Mouse (Mus musculus) midbrain, embryonic 11.5 days (tissue): ENCODE results near the gene Sumo1. TPM values are rescaled to one million over a fixed set of nuclear protein-coding genes. Genes with fewer than 3 reads are reported as not detected.

Experiments used
- ATAC-seq: fragments of 200-750 bp; cut with Nextera tagmentation; 2 replicates; pipeline ENCODE4 v1.8.0; 2017; ENCODE audit warnings: moderate TSS enrichment, moderate library complexity; ENCODE audit not compliant: low FRiP score
- DNase-seq: peaks from one replicate; pipeline ENCODE4 v3.0.0; 2015; ENCODE audit warnings: low spot score; ENCODE audit errors: missing footprints
- H3K27ac ChIP-seq: fragments of 300-500 bp; sonication (generic); 2 replicates; pipeline ENCODE4 v1.5.1; 2014; ENCODE audit warnings: low read depth, low read length
- H3K27me3 ChIP-seq: fragments of 300-500 bp; sonication (generic); 2 replicates; pipeline ENCODE4 v1.6.1; 2014; ENCODE audit warnings: mild to moderate bottlenecking, low read length, moderate library complexity, mixed read lengths; ENCODE audit not compliant: control insufficient read depth, insufficient read depth
- H3K36me3 ChIP-seq: fragments of 300-500 bp; sonication (generic); 2 replicates; pipeline ENCODE4 v1.6.1; 2014; ENCODE audit warnings: mild to moderate bottlenecking, low read length, moderate library complexity, mixed read lengths; ENCODE audit not compliant: control insufficient read depth, insufficient read depth
- H3K4me1 ChIP-seq: fragments of 300-500 bp; sonication (generic); 2 replicates; pipeline ENCODE4 v1.6.1; 2014; ENCODE audit warnings: low read length; ENCODE audit not compliant: control insufficient read depth, insufficient read depth
- H3K4me2 ChIP-seq: fragments of 300-500 bp; sonication (generic); 2 replicates; pipeline ENCODE4 v1.6.1; 2014; ENCODE audit warnings: mild to moderate bottlenecking, moderate library complexity
- H3K4me3 ChIP-seq: fragments of 300-500 bp; sonication (generic); 2 replicates; pipeline ENCODE4 v1.5.1; 2014; ENCODE audit warnings: low read depth, low read length
- H3K9ac ChIP-seq: fragments of 300-500 bp; sonication (generic); 2 replicates; pipeline ENCODE4 v1.6.1; 2014; ENCODE audit warnings: low read length
- H3K9me3 ChIP-seq: fragments of 300-500 bp; sonication (generic); 2 replicates; pipeline ENCODE4 v1.6.1; 2016; ENCODE audit warnings: low read length; ENCODE audit not compliant: control insufficient read depth
- WGBS: fragments of 180-500 bp; shearing (Covaris S2); extraction: QIAGEN DNeasy Blood & Tissue Kit; methylation state at CpG from one replicate; pipeline ENCODE4 v1.1.7; 2014; 5-methylcytosine and 5-hydroxymethylcytosine counted together
- polyA plus RNA-seq: library from polyadenylated mRNA; unstranded; fragments of >200 nt; fragmentation: Nextera tagmentation; extraction: Ambion mirVana; gene quantifications from 2 replicates; pipeline ENCODE4 v1.2.1, GENCODE M21; 2014

The Sumo1 gene
- polyA plus RNA-seq, 1 experiment from 2014 or later = 603 TPM

GRCm38 (mm10) chr1:59608125-59608762 is 62.4 kb downstream of the Sumo1 start:
- ATAC-seq (no peak), DNase-seq (no peak)
- Histone ChIP-seq H3K36me3 (no peaks in the 10 kb centered on the region), H3K27ac (no peak overlapping the region), H3K9ac (no peak overlapping the region), H3K4me3 (no peak overlapping the region), H3K9me3 (no peaks in the 10 kb centered on the region), H3K4me2 (no peak overlapping the region), H3K27me3 (no peaks in the 10 kb centered on the region), H3K4me1 (no peaks in the 10 kb centered on the region)
- 90% methylated on average over 7 of the region's 7 CpGs for WGBS

DNA sequence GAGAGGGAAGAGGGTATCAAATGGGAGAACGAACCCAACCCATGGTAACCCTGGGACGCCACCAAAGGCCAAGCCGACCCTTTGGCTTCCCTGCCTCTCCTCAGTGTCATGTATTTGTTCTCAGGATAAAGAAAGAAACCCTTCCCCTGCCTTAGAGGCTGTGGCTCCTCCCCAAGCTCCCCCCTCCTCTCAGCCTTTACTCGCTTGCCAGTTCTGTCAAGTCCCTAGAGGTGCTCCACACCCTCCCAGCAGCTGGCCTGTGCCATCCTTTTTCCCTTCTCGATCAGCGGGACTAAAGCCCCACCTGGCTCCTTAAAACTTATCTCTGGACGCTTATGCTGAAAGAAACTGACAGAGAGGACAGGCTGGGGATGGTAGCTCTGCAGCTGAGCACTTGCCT is 63.6 kb downstream of the Sumo1 start:
- Histone ChIP-seq H3K27ac (no peak overlapping the region), H3K4me2 (no peak overlapping the region), H3K36me3 (no peaks in the 10 kb centered on the region), H3K27me3 (no peaks in the 10 kb centered on the region), H3K9me3 (no peaks in the 10 kb centered on the region), H3K9ac (no peak overlapping the region), H3K4me1 (no peaks in the 10 kb centered on the region), H3K4me3 (no peak overlapping the region)
- DNase-seq (no peak), ATAC-seq (no peak)
- 54% methylated on average over 7 of the region's 7 CpGs for WGBS

DNA sequence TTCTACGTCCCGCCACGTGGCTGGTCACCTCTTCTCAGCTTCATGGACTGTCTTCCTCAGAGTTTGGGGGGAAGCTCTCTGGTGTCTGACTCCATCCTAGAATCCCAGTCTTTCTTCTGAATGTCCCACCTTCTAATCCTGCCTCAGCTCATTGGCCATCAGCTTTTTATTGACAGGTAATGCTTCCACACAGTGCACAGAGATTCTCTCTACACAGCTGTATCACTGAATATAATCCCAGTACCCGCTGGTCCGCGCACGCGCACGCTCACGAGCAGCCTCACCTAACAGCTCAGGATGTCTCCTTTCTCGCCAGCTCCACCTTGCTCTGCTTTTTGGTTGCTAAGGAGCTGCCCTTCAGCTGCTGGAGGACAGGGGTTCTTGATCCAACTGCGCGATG is 64.2 kb downstream of the Sumo1 start:
- 92% methylated on average over 13 of the region's 13 CpGs for WGBS
- no peak overlapping the region for H3K27ac ChIP-seq

GRCm38 (mm10) chr1:59603893-59604292 is 66.7 kb downstream of the Sumo1 start:
- 29% methylated on average over 11 of the region's 11 CpGs for WGBS
- no peak overlapping the region for H3K9ac ChIP-seq

More for the DNA sequence above, 64.2 kb downstream of the Sumo1 start:
- H3K9ac ChIP-seq = no peak overlapping the region
- ATAC-seq (no peak), DNase-seq (no peak)
- no peaks in the 10 kb centered on the region for H3K4me1 ChIP-seq
- H3K4me3 ChIP-seq = no peak overlapping the region
- no peak overlapping the region for H3K4me2 ChIP-seq
- H3K27me3 ChIP-seq = no peaks in the 10 kb centered on the region
- no peaks in the 10 kb centered on the region for H3K36me3 ChIP-seq
- no peaks in the 10 kb centered on the region for H3K9me3 ChIP-seq

GRCm38 (mm10) chr1:59603417-59603712 is 67.3 kb downstream of the Sumo1 start:
- no peak overlapping the region for H3K4me3 ChIP-seq
- H3K36me3 ChIP-seq = no peaks in the 10 kb centered on the region
- ATAC-seq (no peak), DNase-seq (no peak)
- no peaks in the 10 kb centered on the region for H3K4me1 ChIP-seq
- 92% methylated on average over 2 of the region's 2 CpGs for WGBS
- no peak overlapping the region for H3K9ac ChIP-seq
- H3K4me2 ChIP-seq = no peak overlapping the region
- no peaks in the 10 kb centered on the region for H3K27me3 ChIP-seq
- no peak overlapping the region for H3K27ac ChIP-seq
- H3K9me3 ChIP-seq = no peaks in the 10 kb centered on the region

More at GRCm38 (mm10) chr1:59603893-59604292, 66.7 kb downstream of the Sumo1 start:
- H3K27ac ChIP-seq = no peak overlapping the region
- no peaks in the 10 kb centered on the region for H3K4me1 ChIP-seq
- 0 out of 2 replicates have a peak, but pooled peaks have one; percentile 50 for ATAC-seq
- DNase-seq = peak; percentile 93
- H3K4me3 ChIP-seq = no peak overlapping the region
- peak overlapping the region; percentile 19; the same call in 1 of the 2 replicates for H3K4me2 ChIP-seq
- no peaks in the 10 kb centered on the region for H3K27me3 ChIP-seq
- no peaks in the 10 kb centered on the region for H3K9me3 ChIP-seq
- no peaks in the 10 kb centered on the region for H3K36me3 ChIP-seq

GRCm38 (mm10) chr1:59602531-59603416 is 67.9 kb downstream of the Sumo1 start:
- Histone ChIP-seq H3K27me3 (no peaks in the 10 kb centered on the region), H3K36me3 (no peaks in the 10 kb centered on the region), H3K4me2 (no peak overlapping the region), H3K4me3 (no peak overlapping the region), H3K27ac (no peak overlapping the region), H3K9ac (no peak overlapping the region), H3K9me3 (no peaks in the 10 kb centered on the region), H3K4me1 (no peaks in the 10 kb centered on the region)
- 65% methylated on average over 11 of the region's 11 CpGs for WGBS
- no peak for ATAC-seq
- no peak for DNase-seq

DNA sequence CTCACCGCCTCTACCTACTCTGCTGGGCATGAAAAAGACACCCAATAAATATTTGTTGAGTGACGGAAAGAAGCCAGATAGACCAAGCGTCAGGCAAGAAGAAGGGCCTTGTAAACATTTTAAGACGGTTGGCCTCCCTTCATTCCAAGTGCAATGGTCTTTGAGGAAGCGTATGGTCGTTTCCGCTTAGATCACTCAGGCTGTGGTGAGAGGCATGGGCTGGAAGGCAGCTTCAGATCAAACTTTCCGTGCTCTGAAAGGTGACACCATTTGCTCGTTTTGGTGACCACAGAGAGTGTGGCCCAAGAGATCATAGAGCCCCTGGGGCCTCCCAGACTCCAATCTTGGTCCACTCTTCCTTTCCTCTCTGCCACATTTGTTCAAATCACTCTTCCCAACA is 75.0 kb downstream of the Sumo1 start:
- ATAC-seq = no peak
- H3K27me3 ChIP-seq = peaks cover 8% of the 10 kb centered on the region
- 90% methylated on average over 9 of the region's 9 CpGs for WGBS

DNA sequence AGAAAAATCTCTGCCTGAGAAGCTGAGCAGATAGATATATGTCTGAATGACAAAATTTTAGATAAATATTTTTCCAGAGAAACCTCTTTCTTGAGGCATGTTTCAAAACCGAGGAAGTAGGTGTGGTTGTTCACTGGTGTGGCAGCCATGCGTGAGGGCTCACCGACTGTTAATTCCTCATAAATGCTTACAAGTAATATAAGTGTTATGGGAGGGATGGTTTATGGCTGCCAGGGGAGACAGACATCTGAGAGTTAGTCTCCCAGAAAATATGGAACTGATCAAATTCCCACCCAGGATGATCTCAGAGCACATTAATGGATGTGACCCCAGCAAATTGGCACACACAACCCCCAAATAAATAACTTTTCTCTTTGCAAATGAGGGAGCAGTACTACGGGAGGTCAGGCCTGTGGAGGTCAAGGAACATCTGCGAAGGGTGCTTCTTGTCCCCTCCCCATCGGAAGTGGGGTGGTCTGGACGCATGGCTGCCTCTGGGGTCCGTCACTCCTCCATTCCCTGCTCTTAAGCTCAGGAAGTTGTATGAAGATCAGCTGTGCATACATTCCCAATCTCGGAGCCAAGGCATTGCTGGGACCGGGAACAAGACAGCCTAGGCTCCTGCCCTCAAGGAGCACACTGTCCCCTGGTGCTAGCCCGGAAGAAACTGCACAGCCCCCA is 75.9 kb downstream of the Sumo1 start:
- 89% methylated on average over 11 of the region's 11 CpGs for WGBS
- no peaks in the 10 kb centered on the region for H3K9me3 ChIP-seq
- H3K4me1 ChIP-seq = peaks cover 6% of the 10 kb centered on the region
- no peak for DNase-seq
- ATAC-seq = no peak
- H3K27ac ChIP-seq = no peak overlapping the region
- H3K9ac ChIP-seq = no peak overlapping the region
- no peaks in the 10 kb centered on the region for H3K36me3 ChIP-seq
- no peak overlapping the region for H3K4me2 ChIP-seq
- peaks cover 8% of the 10 kb centered on the region for H3K27me3 ChIP-seq
- no peak overlapping the region for H3K4me3 ChIP-seq

More for the DNA sequence above, 75.0 kb downstream of the Sumo1 start:
- Histone ChIP-seq H3K36me3 (no peaks in the 10 kb centered on the region), H3K9me3 (no peaks in the 10 kb centered on the region), H3K9ac (no peak overlapping the region), H3K4me2 (no peak overlapping the region), H3K27ac (no peak overlapping the region), H3K4me3 (no peak overlapping the region), H3K4me1 (peaks cover 6% of the 10 kb centered on the region)
- no peak for DNase-seq

DNA sequence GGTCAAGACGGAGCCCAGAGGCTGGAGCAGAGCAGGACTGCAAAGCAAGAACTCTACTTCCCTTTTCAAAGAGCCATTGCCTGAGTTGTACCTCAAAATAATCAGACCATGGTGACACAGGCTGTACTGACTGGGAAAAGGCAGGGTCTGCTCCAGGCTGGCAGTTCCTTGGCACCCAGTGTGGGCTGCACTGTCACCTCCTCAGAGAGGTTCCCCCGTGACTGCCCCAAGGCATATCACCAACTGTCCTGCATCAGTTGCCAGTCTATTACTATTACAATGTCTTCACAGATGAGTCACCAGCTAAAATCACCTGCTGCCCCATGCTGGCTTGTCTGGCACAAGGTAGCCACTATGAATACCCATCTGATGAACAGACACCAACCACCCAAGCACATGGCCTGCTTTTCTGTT is 77.0 kb downstream of the Sumo1 start:
- Histone ChIP-seq H3K9me3 (no peaks in the 10 kb centered on the region), H3K9ac (no peak overlapping the region), H3K36me3 (no peaks in the 10 kb centered on the region), H3K4me3 (no peak overlapping the region), H3K27ac (no peak overlapping the region), H3K27me3 (peaks cover 8% of the 10 kb centered on the region), H3K4me1 (peaks cover 6% of the 10 kb centered on the region), H3K4me2 (no peak overlapping the region)
- ATAC-seq (no peak), DNase-seq (no peak)
- 71% methylated on average over 2 of the region's 2 CpGs for WGBS
